Mouse (Mus musculus) kidney, adult 2 months (tissue): ENCODE measurements around the gene Syt7.

Experiments used
- CTCF ChIP-seq: fragments of 200-500 bp; conservative IDR thresholded peaks from 2 replicates; pipeline ENCODE4 v1.5.1; 2011; ENCODE audit warnings: low read depth, mild to moderate bottlenecking, control low read depth, low read length, moderate library complexity, mixed read lengths; ENCODE audit not compliant: insufficient read depth, insufficient read length
- POLR2A ChIP-seq: fragments of 200-500 bp; IDR thresholded peaks from one replicate; pipeline ENCODE4 v1.6.1; 2011; ENCODE audit warnings: low read depth, low read length, control low read depth

- TF ChIP-seq CTCF, result no peak
- TF ChIP-seq POLR2A, result no peak
Measured at GRCm38 (mm10) chr19:10444685-10445369, 55.9 kb downstream of the Syt7 start.
